Mouse (Mus musculus) brain, adult 2 months (tissue): ENCODE data around the gene Kcnk10.
"Not testable (repeated sequence)": the region's sequence is repeated elsewhere in the genome, so short reads cannot be mapped to it uniquely, and the experiment has no call there.

ENCODE experiments used
- DNase-seq: peaks from one replicate; pipeline ENCODE4 v3.0.0; 2011; ENCODE audit warnings: low read depth, low spot score

Kcnk10 gene

GRCm38 (mm10) chr12:98577861-98578360, at the start of gene Kcnk10:
Kcnk10 (minus strand) TSS chr12:98578310.
- peak; percentile 89 for DNase-seq

GRCm38 (mm10) chr12:98627392-98628259, 49.5 kb upstream of the Kcnk10 start, which contains the start of gene Spata7:
Spata7 (plus strand) TSS chr12:98628157.
- peak; percentile 93 for DNase-seq

- not testable (repeated sequence) for DNase-seq
These were observed 45.2 kb upstream of the Kcnk10 start for GRCm38 (mm10) chr12:98623266-98623665.

- peak; percentile 68 for DNase-seq
These were observed 42.8 kb upstream of the Kcnk10 start for GRCm38 (mm10) chr12:98620922-98621321.

GRCm38 (mm10) chr12:98619496-98619895, 41.4 kb upstream of the Kcnk10 start:
- no peak for DNase-seq

GRCm38 (mm10) chr12:98615746-98616145, 37.6 kb upstream of the Kcnk10 start:
- no peak for DNase-seq

- no peak for DNase-seq
These were observed 36.9 kb upstream of the Kcnk10 start for GRCm38 (mm10) chr12:98614910-98615508.

- DNase-seq: peak; percentile 71
These were observed 32.2 kb upstream of the Kcnk10 start for GRCm38 (mm10) chr12:98610341-98610740.

- peak; percentile 37 for DNase-seq
These were observed 28.6 kb upstream of the Kcnk10 start for GRCm38 (mm10) chr12:98606595-98607290.

GRCm38 (mm10) chr12:98605264-98605663, 27.2 kb upstream of the Kcnk10 start:
- DNase-seq: no peak

- DNase-seq: peak; percentile 55
These were observed 24.0 kb upstream of the Kcnk10 start for GRCm38 (mm10) chr12:98602114-98602513.

- no peak for DNase-seq
These were observed 22.8 kb upstream of the Kcnk10 start for GRCm38 (mm10) chr12:98600861-98601260.

GRCm38 (mm10) chr12:98591016-98591415, 12.9 kb upstream of the Kcnk10 start:
- no peak for DNase-seq

GRCm38 (mm10) chr12:98588573-98588972, 10.5 kb upstream of the Kcnk10 start:
- DNase-seq: no peak

- DNase-seq: peak; percentile 67
These were observed 7.2 kb upstream of the Kcnk10 start for GRCm38 (mm10) chr12:98585302-98585701.

GRCm38 (mm10) chr12:98575942-98576550, 2.1 kb downstream of the Kcnk10 start:
- DNase-seq: peak; percentile 63

GRCm38 (mm10) chr12:98575195-98575887, 2.8 kb downstream of the Kcnk10 start:
- no peak for DNase-seq

- DNase-seq: peak; percentile 88
These were observed 3.5 kb downstream of the Kcnk10 start for GRCm38 (mm10) chr12:98574353-98575194.

- peak; percentile 97 for DNase-seq
These were observed 4.5 kb downstream of the Kcnk10 start for GRCm38 (mm10) chr12:98573317-98574270.
